Mouse (Mus musculus) adrenal gland (tissue): Measurements from ENCODE around the gene Vps4b.

Source experiments
- intact Hi-C: fragments of 180-260 bp; cut with DNase I; formaldehyde crosslinking; loops from one replicate; pipeline ENCODE4 v1.15.1; 2025
- long read RNA-seq, 2 experiments: library from polyadenylated mRNA; unstranded; transcript quantifications; one replicate each; pipeline ENCODE4 v2.0.0; 2020; ENCODE audit warnings: borderline replicate concordance in 1 of 2; ENCODE audit not compliant: insufficient replicate concordance in 1 of 2

The Vps4b gene
- long read RNA-seq, experiment 1, full-length matches to known transcripts: 52 of 64 reads
- long read RNA-seq, experiment 1, partial matches to known transcripts: 9 of 64 reads
- long read RNA-seq, experiment 1, other reads (novel, unspliced or antisense): 3 of 64 reads
- long read RNA-seq, experiment 2, full-length matches to known transcripts: 66 of 79 reads
- long read RNA-seq, experiment 2, partial matches to known transcripts: 10 of 79 reads
- long read RNA-seq, experiment 2, other reads (novel, unspliced or antisense): 3 of 79 reads

DNA sequence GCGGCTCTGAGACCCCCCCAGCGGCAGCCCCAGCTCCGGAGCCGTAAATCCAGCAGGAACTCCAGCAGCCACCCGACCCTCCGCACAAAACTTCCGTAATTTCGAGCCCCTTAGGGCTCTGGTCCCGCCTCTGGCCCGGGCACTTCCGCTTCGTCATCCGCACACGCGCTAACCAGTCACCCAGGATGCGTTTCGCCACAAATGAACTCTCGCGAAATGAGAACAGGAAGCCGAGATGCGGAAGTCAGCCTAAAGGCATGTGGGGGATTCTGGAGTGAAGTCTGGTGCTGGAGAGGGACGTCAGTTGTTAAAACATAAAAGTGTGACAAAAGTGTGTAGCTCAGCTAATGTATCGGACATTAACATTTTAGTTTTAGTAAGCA, at the start of gene Vps4b:
Gene Vps4b, minus strand, starts transcription at position 187 of the 383 bp plus-strand sequence.
- intact Hi-C loops: loop anchor here (5.0 kb wide), 1 partner anchor 34 kb away; no protein-coding TSS in a partner anchor

DNA sequence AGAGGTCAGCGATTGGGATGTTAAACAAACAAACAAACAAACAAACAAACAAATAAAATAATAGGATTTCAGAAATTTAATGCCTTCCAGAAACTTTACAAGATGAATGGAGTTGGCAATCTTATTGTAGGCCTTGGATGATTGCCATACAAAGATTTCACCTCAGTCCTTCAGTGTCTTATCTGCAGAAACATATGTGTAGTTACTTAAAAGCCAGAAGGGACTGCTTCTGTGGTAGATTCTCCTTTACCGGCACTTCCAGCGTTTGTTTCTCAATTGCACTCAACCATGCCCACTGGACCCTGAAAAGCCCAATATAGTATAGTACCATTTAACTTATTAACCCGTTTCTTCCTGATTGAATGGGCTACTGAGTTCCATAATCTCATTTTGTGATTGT, 32.3 kb upstream of the Vps4b start:
- intact Hi-C loops: no loop called here

DNA sequence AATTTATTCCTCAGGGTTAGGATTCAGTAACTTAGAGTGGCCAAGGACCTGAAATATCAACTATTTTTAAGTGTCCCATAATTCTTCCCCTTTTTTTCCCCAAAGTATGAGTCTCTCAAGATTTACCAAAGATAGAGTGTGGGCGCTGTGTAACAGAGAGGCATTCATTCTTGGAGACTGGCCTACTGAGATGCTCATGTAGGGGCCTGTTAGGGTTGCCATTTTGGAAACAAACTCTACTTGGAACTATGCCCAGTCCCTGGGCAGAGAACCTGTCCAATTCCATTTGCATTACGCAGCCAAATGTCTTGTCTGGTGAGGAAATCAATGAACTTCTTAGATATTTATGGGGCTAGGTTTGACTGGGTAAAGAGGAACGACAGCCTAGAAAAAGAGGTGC, 25.8 kb upstream of the Vps4b start:
- intact Hi-C loops: no loop called here

DNA sequence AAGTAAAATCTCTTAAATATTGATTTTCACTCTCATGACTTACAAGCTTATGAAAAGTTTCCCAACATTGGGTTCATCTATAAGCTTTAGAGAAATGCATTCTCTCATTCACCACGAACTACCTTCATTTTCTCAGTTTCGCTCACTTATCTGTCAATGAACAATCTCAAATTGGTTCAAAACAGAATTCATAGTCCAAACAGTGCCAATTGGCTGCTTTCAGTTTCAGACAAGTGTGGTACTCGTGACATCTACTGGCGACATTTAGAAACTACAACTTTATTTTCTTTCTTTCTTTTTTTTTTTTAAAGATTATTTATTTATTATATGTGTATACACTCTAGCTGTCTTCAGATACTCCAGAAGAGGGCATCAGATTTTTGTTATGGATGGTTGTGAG, 21.8 kb upstream of the Vps4b start:
- intact Hi-C loops: loop anchor here (5.0 to 10.0 kb wide), 4 partner anchors 101 to 396 kb away; no protein-coding TSS in a partner anchor

DNA sequence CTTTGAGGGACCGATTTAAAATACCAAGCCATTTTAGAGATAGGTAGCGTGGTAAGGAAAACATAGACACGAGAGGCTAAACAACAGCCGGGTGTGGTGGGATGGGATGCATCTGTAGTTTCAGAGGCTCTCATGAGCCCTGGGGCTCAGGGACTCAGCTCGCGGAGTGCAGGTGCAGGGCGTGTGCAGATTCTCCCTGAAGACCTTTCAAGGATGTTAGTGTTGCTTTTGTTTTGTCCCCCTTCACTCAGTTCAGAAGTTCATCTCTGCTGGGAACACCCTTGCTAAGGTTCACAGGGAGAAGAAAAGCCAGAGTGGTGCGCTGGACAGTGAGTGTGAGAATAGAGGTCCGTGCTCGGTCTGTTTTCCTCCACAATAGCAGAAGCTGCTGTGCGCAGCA, 20.2 kb upstream of the Vps4b start:
- intact Hi-C loops: loop anchor here (5.0 to 10.0 kb wide), 4 partner anchors 99 to 394 kb away; no protein-coding TSS in a partner anchor

DNA sequence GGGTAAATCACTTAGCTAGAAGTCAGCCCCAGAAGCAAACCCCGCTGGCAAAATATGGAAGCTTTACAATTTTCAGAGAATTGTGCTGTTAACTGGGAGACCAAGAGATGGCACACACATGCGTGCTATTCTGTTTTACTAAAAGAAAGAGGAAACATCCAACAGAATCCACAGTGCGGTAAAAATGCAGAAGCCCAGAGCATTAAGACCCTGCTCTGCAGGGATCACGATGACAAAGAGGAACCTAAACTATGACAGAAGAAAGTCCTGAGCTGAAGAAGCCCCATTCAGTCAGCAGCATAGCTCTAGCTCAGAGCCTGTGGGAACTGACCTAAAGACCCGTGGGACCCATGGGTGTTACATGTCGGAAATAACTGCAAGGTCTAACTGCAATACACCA, 18.7 kb upstream of the Vps4b start:
- intact Hi-C loops: loop anchor here (5.0 to 10.0 kb wide), 4 partner anchors 98 to 393 kb away; no protein-coding TSS in a partner anchor

DNA sequence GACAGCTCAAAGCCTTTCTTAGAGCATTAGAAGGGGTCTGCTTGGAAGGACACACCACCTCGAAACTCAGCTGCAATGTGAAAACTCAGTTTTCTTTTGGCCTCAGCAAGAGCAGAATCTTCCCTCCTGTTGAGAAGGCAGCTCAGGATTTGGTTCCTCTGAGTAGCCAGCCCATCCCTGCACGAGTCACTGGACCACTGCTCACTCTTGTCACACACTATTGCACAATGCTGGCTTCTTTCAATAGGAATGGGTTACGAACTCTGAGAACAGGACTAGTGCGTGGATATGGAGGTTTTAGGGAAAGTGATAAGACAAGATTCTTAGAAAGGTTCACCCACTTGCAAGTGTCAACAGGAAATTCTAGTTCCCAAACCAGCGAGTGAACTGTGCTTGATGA, 18.3 kb upstream of the Vps4b start:
- intact Hi-C loops: loop anchor here (5.0 to 10.0 kb wide), 4 partner anchors 98 to 393 kb away; no protein-coding TSS in a partner anchor

DNA sequence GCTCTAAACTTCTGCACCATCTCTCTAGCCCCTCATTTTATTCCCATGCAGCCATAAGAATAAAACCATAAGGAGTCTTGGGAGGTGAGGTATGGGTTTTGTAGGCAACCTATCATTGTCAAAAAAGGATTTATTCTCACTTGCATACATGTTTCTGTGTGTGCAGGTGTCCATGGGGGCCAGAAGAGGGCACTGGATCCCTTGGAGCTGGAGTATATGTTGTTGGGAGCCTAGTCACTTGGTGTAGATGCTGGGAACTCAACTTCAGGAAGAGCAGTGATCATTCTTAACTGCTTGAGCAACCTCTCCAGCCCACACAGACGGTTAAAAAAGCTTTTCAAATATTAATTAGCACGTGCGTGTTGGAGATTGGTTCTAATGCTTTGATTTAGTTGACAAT, 3.4 kb upstream of the Vps4b start:
- intact Hi-C loops: loop anchor here (5.0 kb wide), 1 partner anchor 38 kb away; no protein-coding TSS in a partner anchor

DNA sequence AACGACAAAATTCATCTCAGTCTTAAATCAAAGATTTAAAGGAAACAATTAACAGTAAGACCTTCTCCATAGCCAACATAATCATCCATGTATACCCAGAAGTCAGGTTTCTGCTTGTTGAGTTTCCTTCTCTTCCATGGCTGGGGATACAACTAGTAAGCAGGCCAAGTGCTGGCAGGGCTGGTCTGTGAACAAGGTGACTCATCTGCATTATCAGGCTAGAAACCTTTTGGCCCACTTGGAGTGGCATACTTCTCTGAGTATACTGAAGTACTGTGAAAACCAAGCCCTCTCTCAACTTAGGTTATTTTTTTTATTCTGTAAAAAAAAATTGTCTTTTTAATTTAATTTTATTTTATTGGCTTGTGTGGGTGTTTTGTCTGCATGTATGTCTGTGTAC, 2.9 kb upstream of the Vps4b start:
- intact Hi-C loops: loop anchor here (5.0 kb wide), 1 partner anchor 37 kb away; no protein-coding TSS in a partner anchor

DNA sequence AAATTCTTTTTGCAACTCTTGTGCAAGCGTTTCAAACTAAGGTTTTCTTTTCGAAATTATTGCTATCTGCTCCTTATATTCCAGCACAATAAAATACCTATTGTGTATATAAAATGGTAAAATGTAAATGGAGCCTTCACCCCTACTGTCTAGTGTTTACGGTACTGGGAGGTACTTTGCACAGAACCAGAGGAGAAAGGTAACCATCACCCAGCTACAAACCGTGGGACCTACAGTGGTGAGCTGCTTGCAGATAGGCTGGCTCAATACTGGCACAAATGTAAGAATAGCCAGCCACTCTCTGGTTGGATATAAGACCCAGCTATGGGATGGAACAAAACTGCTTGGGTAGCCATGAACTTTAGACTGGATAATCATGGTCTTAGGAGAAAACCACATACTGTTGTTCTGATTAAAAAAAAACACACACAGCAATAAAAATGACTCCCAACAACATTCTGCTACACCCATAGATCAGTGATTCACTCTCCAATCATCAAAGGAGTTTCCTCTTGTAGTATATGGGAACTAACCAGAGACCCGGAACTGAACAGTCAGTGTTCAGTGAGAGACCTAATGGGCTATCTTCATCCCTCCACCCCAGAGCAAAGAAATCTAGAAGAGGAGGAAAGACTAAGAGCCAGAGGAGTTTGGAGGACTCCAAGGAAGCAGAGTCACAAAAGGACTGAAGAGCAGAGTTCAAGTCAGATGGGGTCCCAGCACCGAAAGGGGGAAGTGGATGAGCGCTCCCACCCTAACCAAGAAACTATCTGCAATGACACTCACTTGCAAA, 655 bp upstream of the Vps4b start:
- intact Hi-C loops: loop anchor here (5.0 kb wide), 1 partner anchor 35 kb away; no protein-coding TSS in a partner anchor

DNA sequence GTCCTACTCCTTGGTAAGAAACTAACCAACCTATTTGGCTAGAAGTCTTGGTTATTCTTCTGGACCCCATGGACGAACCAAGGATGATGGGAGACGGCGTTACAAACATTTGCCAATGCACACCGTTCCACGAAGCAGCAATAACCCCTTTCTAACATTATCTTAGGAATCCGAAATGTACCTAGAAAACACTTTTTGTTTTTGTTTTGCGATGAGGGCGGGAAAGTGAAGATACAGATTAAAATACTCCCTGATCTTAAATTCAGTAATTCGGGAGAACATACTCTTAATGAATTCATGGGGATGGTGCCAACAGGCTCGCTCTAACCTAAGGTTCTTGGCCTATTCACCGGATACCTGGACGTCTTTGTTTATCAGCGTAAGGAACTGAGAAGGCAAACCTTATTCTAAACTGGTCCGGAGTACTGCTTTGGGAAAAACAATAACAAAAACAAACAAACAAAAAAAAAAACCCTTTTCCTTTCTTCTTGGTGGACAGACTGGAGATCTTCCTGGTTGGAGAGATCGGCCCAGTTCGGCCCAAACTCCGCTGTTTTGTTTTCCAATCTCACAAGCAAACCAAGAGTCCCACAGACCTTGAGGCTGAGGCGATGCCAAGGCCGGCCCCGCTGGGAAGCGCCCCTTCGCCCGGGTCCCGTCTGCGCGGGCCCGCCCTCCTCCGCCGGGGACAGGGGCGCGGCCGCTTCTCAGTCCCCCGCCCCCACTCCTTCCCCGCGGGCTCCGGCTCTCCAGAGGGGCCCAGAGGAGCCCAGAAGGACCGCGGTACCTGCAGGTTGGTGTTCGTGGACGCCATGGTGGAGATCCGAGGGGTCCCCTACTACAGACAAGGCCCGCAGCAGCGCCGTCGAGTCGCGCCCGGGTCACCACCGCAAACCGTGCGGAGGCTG, 640 bp downstream of the Vps4b start:
- intact Hi-C loops: loop anchor here (5.0 kb wide), 1 partner anchor 34 kb away; no protein-coding TSS in a partner anchor

DNA sequence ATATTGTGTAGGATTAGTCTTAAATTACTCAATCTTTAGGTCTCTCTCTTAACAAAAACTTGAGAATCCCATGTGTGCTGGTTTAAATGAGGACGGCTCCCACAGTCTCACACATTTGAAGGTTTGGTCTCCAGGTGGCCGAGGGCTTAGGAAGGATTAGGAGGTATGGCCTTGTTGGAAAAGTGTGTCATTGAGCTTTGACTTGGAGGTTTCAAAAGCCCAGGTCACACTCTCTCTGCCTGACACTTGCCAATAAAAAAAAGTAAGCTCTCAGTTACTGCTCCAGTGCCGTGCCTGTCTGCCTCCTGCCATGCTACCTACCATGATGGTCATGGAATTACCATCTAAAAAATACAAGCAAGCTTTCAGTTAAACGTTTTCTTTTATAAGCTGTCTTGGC, 21.6 kb downstream of the Vps4b start:
- intact Hi-C loops: no loop called here

DNA sequence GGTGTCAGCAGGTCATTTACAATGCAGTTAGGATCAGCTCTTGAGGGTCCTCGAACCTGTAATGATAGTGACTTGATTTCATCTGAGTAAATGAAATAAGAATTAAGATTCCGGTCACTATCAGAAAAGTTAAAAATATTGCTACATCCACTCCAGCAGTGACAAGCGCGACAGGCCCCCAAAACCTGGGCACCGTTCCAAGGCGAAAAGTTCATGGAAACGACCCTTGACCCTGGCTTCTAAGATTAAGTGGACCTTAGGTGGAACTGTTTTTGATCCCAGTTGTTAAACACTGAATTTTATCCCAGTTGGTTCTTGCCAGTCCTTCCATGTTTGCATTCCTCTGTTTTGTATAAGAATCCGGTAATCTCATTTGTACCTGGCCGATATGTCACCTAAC, 22.4 kb downstream of the Vps4b start:
- intact Hi-C loops: no loop called here

DNA sequence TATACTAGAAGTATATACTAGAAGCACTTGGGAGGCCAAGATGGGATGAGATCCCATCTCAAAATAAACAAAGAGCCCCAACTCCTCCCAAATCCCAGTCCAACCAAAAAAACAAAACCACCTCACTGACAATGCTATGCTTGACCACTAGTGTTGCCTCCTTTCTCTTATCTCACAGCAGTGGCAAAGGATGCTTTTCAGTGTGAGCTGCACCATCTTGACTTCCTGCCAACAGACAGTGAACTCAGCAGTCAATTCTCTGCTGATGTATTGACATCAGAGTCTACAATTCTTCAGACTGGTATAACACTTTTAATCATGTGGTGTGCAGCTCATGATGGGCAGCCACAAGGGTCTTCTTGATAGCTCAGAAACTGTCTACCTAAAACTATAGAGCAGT, 27.8 kb downstream of the Vps4b start:
- intact Hi-C loops: no loop called here

DNA sequence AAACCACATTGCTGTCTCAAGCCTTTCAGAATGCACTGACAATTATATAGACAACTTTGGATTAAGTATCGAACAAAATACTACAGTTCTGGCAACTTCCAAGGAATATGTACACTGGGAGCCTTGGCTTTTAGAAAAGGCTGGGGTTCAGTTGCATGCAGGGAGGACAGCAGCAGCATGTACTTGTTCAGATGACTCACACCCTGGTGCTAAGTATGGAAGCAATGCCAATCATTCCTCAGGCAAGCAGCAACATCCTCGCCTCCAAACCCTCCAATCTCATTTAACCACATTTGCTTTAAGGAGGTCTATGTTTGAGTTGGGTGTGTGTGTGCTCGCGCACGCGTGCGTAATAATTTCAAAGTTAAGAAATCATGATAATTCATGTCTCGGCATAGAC, 30.8 kb downstream of the Vps4b start:
- intact Hi-C loops: no loop called here

DNA sequence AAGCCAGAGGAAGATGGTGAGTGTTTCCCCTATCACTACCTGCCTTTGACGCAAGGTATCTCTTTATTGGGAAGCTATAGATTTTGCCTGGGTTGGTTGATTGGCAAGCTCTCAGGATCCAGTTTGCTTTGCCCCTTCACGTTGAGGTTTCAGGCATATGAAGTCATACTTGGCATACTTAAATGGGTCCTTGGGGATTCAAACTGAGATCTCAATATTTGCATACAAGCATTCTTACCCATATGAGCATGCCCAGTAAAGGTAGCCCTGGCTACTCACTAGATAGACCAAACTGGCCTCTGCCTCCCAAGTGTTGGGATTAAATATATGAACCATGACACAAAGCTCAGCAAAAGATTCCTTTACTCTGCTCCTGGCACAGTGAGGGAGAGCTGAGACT, 31.7 kb downstream of the Vps4b start:
- intact Hi-C loops: loop anchor here (5.0 kb wide), 1 partner anchor 32 kb away; the partner anchor contains the start of gene Vps4b

DNA sequence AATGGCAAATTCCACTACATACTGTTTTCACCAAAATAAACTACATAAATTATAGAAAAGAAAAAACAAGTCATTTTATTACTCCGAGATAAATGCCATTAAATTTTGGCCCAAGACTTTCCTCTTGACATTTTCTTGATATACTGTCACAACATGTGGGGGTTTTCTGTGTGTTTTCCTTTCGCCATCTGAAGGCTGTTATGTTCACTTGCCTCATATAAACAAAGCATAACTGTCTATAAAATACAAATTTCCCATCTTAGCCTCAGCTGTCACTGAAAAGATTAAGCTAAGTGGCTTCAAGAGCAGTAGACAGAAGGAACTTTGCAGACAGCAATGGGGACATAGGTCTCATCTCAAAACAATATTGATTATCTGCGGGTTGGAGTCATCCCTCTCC, 32.2 kb downstream of the Vps4b start:
- intact Hi-C loops: loop anchor here (5.0 kb wide), 1 partner anchor 33 kb away; the partner anchor contains the start of gene Vps4b

DNA sequence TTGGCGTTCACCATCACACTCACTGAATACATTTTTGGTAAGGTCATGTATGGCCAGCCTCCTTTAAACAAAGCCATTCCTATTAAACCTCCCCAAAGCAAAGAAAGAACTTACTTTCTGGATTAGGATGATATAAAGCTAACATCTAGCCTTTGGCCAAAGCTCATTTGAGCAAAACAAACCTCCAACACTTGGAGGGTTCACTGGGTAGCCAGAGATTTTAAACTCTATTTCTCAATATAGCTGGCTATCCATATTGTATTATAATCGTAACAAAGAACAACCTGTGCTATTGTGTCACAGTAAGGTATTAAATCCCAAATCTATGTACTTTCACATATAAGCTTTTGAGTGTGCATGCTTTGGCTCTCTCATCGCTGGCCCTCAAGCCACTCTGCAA, 35.8 kb downstream of the Vps4b start:
- intact Hi-C loops: loop anchor here (5.0 kb wide), 1 partner anchor 37 kb away; the partner anchor contains the start of gene Vps4b

DNA sequence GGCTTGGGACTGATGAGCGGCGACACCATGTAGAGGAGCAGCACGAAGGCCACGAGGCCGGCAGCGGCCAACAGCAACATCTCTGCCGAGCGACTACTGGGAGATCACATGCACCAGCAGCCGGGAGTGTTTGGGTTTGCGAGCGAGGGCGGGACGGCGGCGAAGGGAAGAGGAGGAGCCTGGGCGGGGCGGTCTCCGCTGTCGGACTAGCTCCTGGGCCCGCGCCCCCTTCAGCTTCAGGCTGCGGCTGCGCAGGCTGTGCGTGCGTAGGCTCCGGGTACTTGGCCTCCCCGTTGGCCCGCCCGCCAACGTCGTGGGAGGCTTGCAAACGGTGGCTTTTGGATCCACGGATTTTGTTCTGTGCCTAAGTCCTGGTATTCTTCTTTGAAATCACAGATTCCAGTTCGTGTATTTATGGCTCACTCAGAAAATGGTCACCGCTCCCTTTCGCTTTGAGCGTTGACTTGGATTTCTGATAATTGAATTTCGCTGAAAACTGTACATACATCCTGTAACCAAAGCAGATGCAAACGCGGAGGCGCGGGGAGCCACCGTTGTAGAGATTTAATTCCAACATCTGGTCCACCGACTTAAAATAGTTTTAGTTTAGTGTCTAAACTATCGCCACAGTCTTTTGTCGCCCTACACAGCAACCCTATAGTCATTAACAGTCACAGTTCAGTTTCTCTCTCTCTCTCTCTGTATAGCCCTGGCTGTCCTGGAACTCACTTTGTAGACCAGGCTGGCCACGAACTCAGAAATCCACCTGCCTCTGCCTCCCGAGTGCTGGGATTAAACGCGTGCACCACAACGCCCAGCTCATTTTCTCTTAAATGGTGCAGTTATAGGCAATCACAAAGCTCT, 36.7 kb downstream of the Vps4b start, which contains the start of gene Kdsr:
Gene Kdsr, minus strand, starts transcription at position 156 of the 864 bp plus-strand sequence.
- intact Hi-C loops: loop anchor here (5.0 kb wide), 1 partner anchor 37 kb away; the partner anchor contains the start of gene Vps4b
